Mouse (Mus musculus) megakaryocyte, embryonic 14.5 days (primary cell): ENCODE measurements around the gene Rhbdd1.

Source experiments
- FLI1 ChIP-seq: IDR thresholded peaks from 2 replicates; pipeline ENCODE4 v1.6.1; 2012; ENCODE audit warnings: low read length, inconsistent platforms, mixed read lengths
- GATA1 ChIP-seq: IDR thresholded peaks from 3 replicates; pipeline ENCODE4 v1.6.1; 2012; ENCODE audit warnings: mixed read lengths, low read length, inconsistent platforms, borderline replicate concordance

DNA sequence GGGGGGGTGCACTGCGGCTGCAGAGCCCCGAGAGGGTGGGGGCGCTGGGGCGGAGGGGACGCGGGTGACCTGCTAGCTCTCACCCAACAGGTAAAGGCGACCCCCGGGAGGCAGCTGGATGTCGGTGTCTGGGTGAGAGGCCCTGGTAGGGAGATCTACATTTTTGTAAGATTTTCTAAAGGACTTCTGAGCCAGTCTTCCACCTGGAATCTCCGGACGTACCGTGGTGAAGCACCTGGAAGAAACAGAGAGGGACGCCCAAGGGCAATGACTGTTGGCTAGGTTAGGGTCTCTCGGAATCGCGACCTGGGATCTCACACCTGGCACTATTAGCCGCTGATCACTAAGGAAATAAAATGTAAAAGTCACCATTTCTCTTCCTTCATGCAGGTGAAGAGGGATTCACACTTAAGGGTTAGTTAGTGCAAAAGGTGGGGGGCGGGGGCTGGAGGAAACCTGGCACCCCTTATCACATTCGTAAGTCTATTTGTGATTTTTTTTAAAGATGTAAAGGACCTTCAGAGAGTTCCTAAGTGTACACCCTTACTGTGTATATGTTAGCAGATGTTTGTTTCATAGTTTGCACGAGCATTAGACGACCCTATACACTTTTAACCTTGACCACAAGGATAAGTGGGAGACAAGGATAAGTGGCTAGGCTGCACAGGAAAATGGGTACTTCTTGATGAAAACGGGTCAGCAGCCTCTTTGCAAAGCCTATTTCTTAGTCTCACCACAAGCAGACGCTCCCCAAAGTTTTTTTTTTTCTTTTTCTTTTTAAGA is 24.1 kb upstream of the Rhbdd1 start:
- no peak for TF ChIP-seq GATA1
- TF ChIP-seq FLI1: no peak
